Mouse (Mus musculus) kidney, postnatal 4 days (tissue): ENCODE data around the gene Sri.

Experiments
- DNase-seq, 2 experiments: peaks; one replicate each; pipeline ENCODE4 v3.0.0; 2021; ENCODE audit warnings: mixed read lengths in 2 of 2

The Sri gene

DNA sequence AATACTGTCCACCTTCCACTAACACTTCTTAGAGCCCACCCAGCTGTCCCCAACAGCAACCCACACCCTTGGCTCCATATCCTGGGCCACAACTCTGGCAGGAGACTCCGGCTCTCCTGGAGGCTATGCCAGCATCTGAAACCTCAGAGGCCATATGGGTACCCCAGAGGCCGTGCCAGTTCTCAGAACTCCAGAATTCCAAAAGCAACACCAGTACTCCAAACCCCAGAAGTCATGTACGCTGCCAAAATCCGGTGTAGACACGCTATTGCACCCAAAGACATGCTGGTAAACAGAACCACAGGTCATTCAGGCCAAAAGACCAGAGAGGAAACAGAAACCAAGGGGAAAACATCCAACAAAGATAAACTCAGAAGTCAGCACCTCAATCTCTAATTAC, 66.4 kb downstream of the Sri start:
- no peak for DNase-seq

DNA sequence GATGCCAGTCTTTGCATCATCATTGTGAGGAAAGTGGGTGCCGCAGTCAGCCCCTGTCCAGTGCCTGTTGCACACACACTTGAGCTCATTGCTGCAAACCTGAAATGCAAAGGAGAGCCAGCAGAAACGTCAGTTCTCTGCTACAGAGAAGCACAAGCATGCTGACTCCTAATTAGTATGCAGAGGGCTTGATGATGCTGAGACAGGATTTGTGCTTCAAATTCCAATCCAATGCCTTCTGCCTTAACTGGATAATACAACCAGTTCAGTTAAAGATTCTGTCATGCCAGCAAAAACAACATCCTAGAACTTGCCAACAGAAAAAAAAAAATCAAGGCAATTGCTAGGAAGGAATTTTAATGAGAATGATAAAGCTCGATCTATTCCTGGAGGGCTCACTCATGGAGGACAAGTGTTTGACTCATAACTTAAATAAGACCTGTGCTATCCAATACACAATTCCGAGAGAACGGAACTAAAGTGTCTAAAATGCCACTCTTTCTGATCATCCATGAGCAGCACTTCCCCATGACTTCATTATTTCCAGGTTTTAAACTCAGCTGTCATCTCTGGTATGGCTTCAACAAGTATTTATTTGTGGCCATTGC, 70.8 kb downstream of the Sri start:
- no peak for DNase-seq
